Mouse (Mus musculus): ENCODE measurements around the gene Slc18a3.

Slc18a3 gene

GRCm38 (mm10) chr14:32463211-32464040, 1.2 kb downstream of the Slc18a3 start:
- DNase-seq (ENCODE audit: low read depth, low spot score) = no peak

GRCm38 (mm10) chr14:32452552-32452951, 12.1 kb downstream of the Slc18a3 start:
- DNase-seq (ENCODE audit: low read depth, low spot score) = no peak

GRCm38 (mm10) chr14:32446989-32447388, 17.7 kb downstream of the Slc18a3 start:
- DNase-seq (ENCODE audit: low read depth, low spot score) = no peak

GRCm38 (mm10) chr14:32443446-32443845, 21.2 kb downstream of the Slc18a3 start:
- no peak for DNase-seq (ENCODE audit: low read depth, low spot score)

- no peak for DNase-seq (ENCODE audit: low read depth, low spot score)
These were observed 24.9 kb downstream of the Slc18a3 start for GRCm38 (mm10) chr14:32439744-32440143.

- no peak for DNase-seq (ENCODE audit: low read depth, low spot score)
These were observed 25.3 kb downstream of the Slc18a3 start for GRCm38 (mm10) chr14:32439316-32439715.

- peak; percentile 14 for DNase-seq (ENCODE audit: low read depth, low spot score)
These were observed 27.3 kb downstream of the Slc18a3 start for GRCm38 (mm10) chr14:32437352-32437793.

GRCm38 (mm10) chr14:32429030-32429602, 35.5 kb downstream of the Slc18a3 start:
- no peak for DNase-seq (ENCODE audit: low read depth, low spot score)

GRCm38 (mm10) chr14:32423946-32424345, 40.7 kb downstream of the Slc18a3 start:
- no peak for DNase-seq (ENCODE audit: low read depth, low spot score)

- no peak for DNase-seq (ENCODE audit: low read depth, low spot score)
These were observed 45.9 kb downstream of the Slc18a3 start for GRCm38 (mm10) chr14:32418747-32419146.

Data from WW6 (cell line).